Mouse (Mus musculus) embryonic facial prominence, embryonic 14.5 days (tissue): ENCODE results near the gene Mybbp1a. TPM values are rescaled to one million over a fixed set of nuclear protein-coding genes. Genes with fewer than 3 reads are reported as not detected.

Experiments
- ATAC-seq: fragments of 200-750 bp; cut with Nextera tagmentation; 2 replicates; pipeline ENCODE4 v1.8.0; 2017; ENCODE audit warnings: low read depth, moderate number of reproducible peaks, moderate TSS enrichment
- DNase-seq: peaks from one replicate; pipeline ENCODE4 v3.0.0-alpha.2; 2015; ENCODE audit warnings: low spot score
- H3K27ac ChIP-seq: fragments of 300-500 bp; sonication (generic); replicated peaks from 2 replicates; pipeline ENCODE4 v1.5.1; 2014; ENCODE audit warnings: low read depth, mild to moderate bottlenecking, low read length, moderate library complexity
- H3K27me3 ChIP-seq: fragments of 300-500 bp; sonication (generic); replicated peaks from 2 replicates; pipeline ENCODE4 v1.6.1; 2014; ENCODE audit warnings: low read length; ENCODE audit not compliant: control insufficient read depth, insufficient read depth
- H3K36me3 ChIP-seq: fragments of 300-500 bp; sonication (generic); 2 replicates; pipeline ENCODE4 v1.6.1; 2014; ENCODE audit warnings: low read length, mixed read lengths; ENCODE audit not compliant: control insufficient read depth, insufficient read depth
- H3K4me1 ChIP-seq: fragments of 300-500 bp; sonication (generic); 2 replicates; pipeline ENCODE4 v1.6.1; 2014; ENCODE audit warnings: antibody characterized with exemption, low read length; ENCODE audit not compliant: control insufficient read depth, insufficient read depth
- H3K4me2 ChIP-seq: fragments of 300-500 bp; sonication (generic); 2 replicates; pipeline ENCODE4 v1.6.1; 2014; ENCODE audit warnings: low read depth, mild to moderate bottlenecking, low read length, moderate library complexity, mixed read lengths
- H3K4me3 ChIP-seq: fragments of 300-500 bp; sonication (generic); 2 replicates; pipeline ENCODE4 v1.5.1; 2014; ENCODE audit warnings: low read depth, mild to moderate bottlenecking, low read length
- H3K9ac ChIP-seq: fragments of 300-500 bp; sonication (generic); 2 replicates; pipeline ENCODE4 v1.6.1; 2014; ENCODE audit warnings: low read depth, mild to moderate bottlenecking, low read length, moderate library complexity, mixed read lengths
- H3K9me3 ChIP-seq: fragments of 300-500 bp; sonication (generic); 2 replicates; pipeline ENCODE4 v1.6.1; 2016; ENCODE audit warnings: low read length; ENCODE audit not compliant: control insufficient read depth
- WGBS: fragments of 180-500 bp; shearing (Covaris S2); extraction: QIAGEN DNeasy Blood & Tissue Kit; methylation state at CpG from one replicate; pipeline ENCODE4 v1.1.7; 2014; 5-methylcytosine and 5-hydroxymethylcytosine counted together
- polyA plus RNA-seq: library from polyadenylated mRNA; unstranded; fragments of >200 nt; fragmentation: Nextera tagmentation; extraction: Ambion mirVana; gene quantifications from 2 replicates; pipeline ENCODE4 v1.2.1, GENCODE M21; 2014

Mybbp1a gene
- polyA plus RNA-seq, 1 experiment from 2014 or later: 114 TPM

- no peaks in the 10 kb centered on the region for H3K27me3 ChIP-seq
- no peak overlapping the region for H3K4me3 ChIP-seq
- ATAC-seq (no peak), DNase-seq (no peak)
- no peak overlapping the region for H3K27ac ChIP-seq
- H3K4me2 ChIP-seq: no peak overlapping the region
- no peaks in the 10 kb centered on the region for H3K9me3 ChIP-seq
- no peak overlapping the region for H3K9ac ChIP-seq
- peaks cover 94% of the 10 kb centered on the region for H3K36me3 ChIP-seq
- 87% methylated on average over 6 of the region's 6 CpGs for WGBS
- peaks cover 6% of the 10 kb centered on the region for H3K4me1 ChIP-seq
Measured at GRCm38 (mm10) chr11:72446311-72447105, 5.4 kb downstream of the Mybbp1a start.

GRCm38 (mm10) chr11:72447475-72447874, 6.3 kb downstream of the Mybbp1a start:
- no peaks in the 10 kb centered on the region for H3K4me1 ChIP-seq
- no peak overlapping the region for H3K9ac ChIP-seq
- peaks cover 100% of the 10 kb centered on the region for H3K36me3 ChIP-seq
- H3K9me3 ChIP-seq: no peaks in the 10 kb centered on the region
- H3K4me3 ChIP-seq: no peak overlapping the region
- no peak for ATAC-seq
- H3K27me3 ChIP-seq: no peaks in the 10 kb centered on the region
- H3K4me2 ChIP-seq: no peak overlapping the region
- WGBS: 83% methylated on average over 8 of the region's 8 CpGs
- DNase-seq: no peak
- H3K27ac ChIP-seq: no peak overlapping the region

- Histone ChIP-seq H3K4me2 (no peak overlapping the region), H3K4me1 (no peaks in the 10 kb centered on the region), H3K4me3 (no peak overlapping the region), H3K9me3 (no peaks in the 10 kb centered on the region), H3K9ac (no peak overlapping the region), H3K27ac (no peak overlapping the region), H3K36me3 (peaks cover 59% of the 10 kb centered on the region), H3K27me3 (no peaks in the 10 kb centered on the region)
- 94% methylated on average over 3 of the region's 3 CpGs for WGBS
- DNase-seq: no peak
- ATAC-seq: no peak
Measured at GRCm38 (mm10) chr11:72452140-72452665, 11.0 kb downstream of the Mybbp1a start.

GRCm38 (mm10) chr11:72453105-72453953, 12.2 kb downstream of the Mybbp1a start:
- ATAC-seq: no peak
- H3K4me1 ChIP-seq: no peaks in the 10 kb centered on the region
- H3K27ac ChIP-seq: no peak overlapping the region
- no peaks in the 10 kb centered on the region for H3K9me3 ChIP-seq
- DNase-seq: no peak
- no peak overlapping the region for H3K4me2 ChIP-seq
- H3K4me3 ChIP-seq: no peak overlapping the region
- no peaks in the 10 kb centered on the region for H3K27me3 ChIP-seq
- H3K36me3 ChIP-seq: peaks cover 48% of the 10 kb centered on the region
- WGBS: 56% methylated on average over 15 of the region's 15 CpGs
- H3K9ac ChIP-seq: no peak overlapping the region

- WGBS: 26% methylated on average over 5 of the region's 5 CpGs
- no peak overlapping the region for H3K4me3 ChIP-seq
- H3K4me1 ChIP-seq: no peaks in the 10 kb centered on the region
- no peak for DNase-seq
- no peak overlapping the region for H3K27ac ChIP-seq
- no peak overlapping the region for H3K4me2 ChIP-seq
- no peaks in the 10 kb centered on the region for H3K27me3 ChIP-seq
- H3K9ac ChIP-seq: no peak overlapping the region
- no peaks in the 10 kb centered on the region for H3K9me3 ChIP-seq
- peaks cover 25% of the 10 kb centered on the region for H3K36me3 ChIP-seq
- ATAC-seq: no peak
Measured at GRCm38 (mm10) chr11:72455694-72456093, 14.5 kb downstream of the Mybbp1a start.

- no peaks in the 10 kb centered on the region for H3K9me3 ChIP-seq
- DNase-seq (peak; percentile 43), ATAC-seq (peak; percentile 38; the same call in 1 of the 2 replicates)
- H3K27me3 ChIP-seq: no peaks in the 10 kb centered on the region
- H3K27ac ChIP-seq: no peak overlapping the region; the same call in 1 of the 2 replicates
- no peaks in the 10 kb centered on the region for H3K4me1 ChIP-seq
- H3K9ac ChIP-seq: no peak overlapping the region
- H3K4me3 ChIP-seq: no peak overlapping the region
- no peak overlapping the region for H3K4me2 ChIP-seq
- WGBS: 37% methylated on average over 12 of the region's 12 CpGs
- H3K36me3 ChIP-seq: 0 out of 2 replicates have a peak, but pooled peaks cover 1% of the 10 kb centered on the region
Measured at GRCm38 (mm10) chr11:72457995-72458496, 16.9 kb downstream of the Mybbp1a start.

DNA sequence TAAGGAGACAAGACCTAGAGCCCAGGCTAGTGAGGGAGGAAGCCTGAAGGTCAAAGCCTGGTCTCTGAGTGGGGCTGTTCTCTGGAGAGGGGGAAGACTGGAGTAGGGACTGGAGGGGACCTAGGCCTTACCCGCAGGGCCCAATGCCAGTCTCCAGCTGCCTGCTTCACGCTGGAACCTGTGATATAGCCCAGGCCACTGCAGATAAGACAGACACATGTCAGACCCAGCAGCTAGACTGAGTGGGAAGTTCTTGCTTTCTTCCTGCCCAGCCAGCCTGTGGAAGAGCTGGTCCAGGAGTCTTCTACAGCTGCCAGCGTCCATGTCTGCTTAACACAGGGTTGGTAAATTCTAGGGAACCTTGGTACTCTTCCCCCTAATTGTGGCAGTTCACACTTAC, 17.3 kb downstream of the Mybbp1a start:
- no peaks in the 10 kb centered on the region for H3K4me1 ChIP-seq
- no peaks in the 10 kb centered on the region for H3K36me3 ChIP-seq
- H3K27ac ChIP-seq: peak overlapping the region; percentile 0; the same call in 1 of the 2 replicates
- H3K4me3 ChIP-seq: no peak overlapping the region
- 76% methylated on average over 3 of the region's 3 CpGs for WGBS
- DNase-seq: no peak
- H3K9me3 ChIP-seq: no peaks in the 10 kb centered on the region
- no peak overlapping the region for H3K4me2 ChIP-seq
- no peaks in the 10 kb centered on the region for H3K27me3 ChIP-seq
- no peak for ATAC-seq
- H3K9ac ChIP-seq: no peak overlapping the region

GRCm38 (mm10) chr11:72461500-72461981, 20.4 kb downstream of the Mybbp1a start:
- Histone ChIP-seq H3K4me1 (no peaks in the 10 kb centered on the region; the same call in 1 of the 2 replicates), H3K4me3 (no peak overlapping the region), H3K27ac (no peak overlapping the region), H3K9me3 (no peaks in the 10 kb centered on the region), H3K36me3 (no peaks in the 10 kb centered on the region), H3K4me2 (no peak overlapping the region), H3K9ac (no peak overlapping the region), H3K27me3 (no peaks in the 10 kb centered on the region)
- DNase-seq: no peak
- WGBS: 51% methylated on average over 5 of the region's 5 CpGs
- ATAC-seq: no peak
